Mouse (Mus musculus): Measurements from ENCODE around the gene Zfp580.
A peak's percentile ranks its signal among the peaks of the same experiment; 100 is the strongest.
"Not testable (repeated sequence)": the region's sequence is repeated elsewhere in the genome, so short reads cannot be mapped to it uniquely, and the experiment has no call there.

Gene Zfp580

DNA sequence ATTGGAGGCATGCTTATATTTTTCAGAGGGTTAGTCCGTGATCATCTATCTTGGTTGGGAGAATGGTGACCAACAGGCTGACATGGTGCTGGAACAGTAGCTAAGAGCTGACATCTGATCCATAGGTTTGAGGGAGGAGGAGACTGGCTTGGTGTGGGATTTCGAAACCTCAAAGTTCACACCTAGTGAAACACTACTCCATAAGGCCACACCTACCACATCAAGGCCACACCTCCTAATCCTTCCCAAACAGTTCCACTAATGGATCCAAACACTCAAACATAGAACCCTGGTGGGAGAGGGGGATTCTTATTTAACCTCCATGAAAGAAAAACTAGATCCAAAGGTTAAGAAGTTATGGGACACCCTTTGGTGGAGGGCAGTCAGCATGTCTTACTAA, 34.4 kb upstream of the Zfp580 start:
- Histone ChIP-seq H3K4me3 (replicated peaks; ENCODE audit: low read length) (no peak overlapping the region), H3K4me1 (replicated peaks; ENCODE audit: low read depth, low read length) (peaks cover 58% of the 10 kb centered on the region), H3K27me3 (ENCODE audit: insufficient read depth, low read length) (no peaks in the 10 kb centered on the region), H3K36me3 (ENCODE audit: insufficient read depth, low read length) (peaks cover 19% of the 10 kb centered on the region), H3K9me3 (ENCODE audit: low read length) (peaks cover 5% of the 10 kb centered on the region)
- no peak for TF ChIP-seq CTCF (conservative IDR thresholded peaks at IDR 0.05; ENCODE audit: low read length)

DNA sequence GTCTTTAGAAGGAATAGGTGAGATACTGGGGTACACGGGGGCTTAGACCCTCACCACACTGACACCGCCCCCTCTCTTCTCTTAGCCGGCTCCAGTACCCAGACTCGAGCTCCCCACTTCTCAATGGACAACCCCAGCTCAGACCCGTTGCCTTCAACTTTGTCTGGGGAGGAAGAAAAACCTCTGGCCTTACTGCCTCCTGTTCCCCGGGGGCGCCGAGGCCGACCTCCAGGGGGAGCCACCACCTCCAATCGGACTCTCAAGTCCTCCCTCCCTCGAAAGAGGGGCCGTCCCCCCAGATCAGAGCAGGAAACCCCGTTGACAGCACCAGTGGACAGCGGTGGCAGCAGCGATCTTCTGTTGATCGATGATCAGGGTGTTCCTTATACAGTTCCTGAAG, 34.0 kb upstream of the Zfp580 start:
- Histone ChIP-seq H3K27me3 (ENCODE audit: insufficient read depth, low read length) (no peaks in the 10 kb centered on the region), H3K36me3 (ENCODE audit: insufficient read depth, low read length) (peaks cover 19% of the 10 kb centered on the region), H3K4me3 (replicated peaks; ENCODE audit: low read length) (peak overlapping the region; percentile 69), H3K4me1 (replicated peaks; ENCODE audit: low read depth, low read length) (peaks cover 58% of the 10 kb centered on the region), H3K9me3 (ENCODE audit: low read length) (peaks cover 5% of the 10 kb centered on the region)
- TF ChIP-seq POU5F1 (IDR thresholded peaks at IDR 0.05; ENCODE audit: borderline replicate concordance, low read length) (no peak), CTCF (conservative IDR thresholded peaks at IDR 0.05; ENCODE audit: low read length) (peak; percentile 60), NANOG (IDR thresholded peaks at IDR 0.05; ENCODE audit: borderline replicate concordance, low read length) (no peak)

DNA sequence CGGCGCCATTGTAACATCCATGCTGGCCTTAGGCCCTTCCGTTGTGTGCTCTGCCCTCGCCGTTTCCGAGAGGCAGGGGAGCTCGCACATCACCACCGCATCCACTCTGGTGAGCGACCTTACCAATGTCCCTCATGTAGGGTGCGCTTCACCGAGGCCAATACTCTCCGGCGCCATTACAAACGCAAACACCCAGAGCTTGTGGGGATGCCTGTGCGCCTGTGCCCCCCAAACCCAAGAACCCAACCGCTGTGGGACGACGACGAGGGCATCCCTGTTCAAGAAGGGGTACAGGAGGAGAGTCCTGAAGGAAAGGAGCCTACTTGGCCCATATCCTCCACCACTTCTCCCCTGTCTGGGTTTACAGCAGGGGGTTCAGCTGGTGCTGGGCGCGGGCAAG, 33.4 kb upstream of the Zfp580 start:
- Histone ChIP-seq H3K36me3 (ENCODE audit: insufficient read depth, low read length) (peaks cover 21% of the 10 kb centered on the region), H3K27me3 (ENCODE audit: insufficient read depth, low read length) (no peaks in the 10 kb centered on the region), H3K9me3 (ENCODE audit: low read length) (peaks cover 5% of the 10 kb centered on the region), H3K4me1 (replicated peaks; ENCODE audit: low read depth, low read length) (peaks cover 56% of the 10 kb centered on the region), H3K4me3 (replicated peaks; ENCODE audit: low read length) (peak overlapping the region; percentile 69)
- TF ChIP-seq NANOG (IDR thresholded peaks at IDR 0.05; ENCODE audit: borderline replicate concordance, low read length) (no peak), CTCF (conservative IDR thresholded peaks at IDR 0.05; ENCODE audit: low read length) (no peak), POU5F1 (IDR thresholded peaks at IDR 0.05; ENCODE audit: borderline replicate concordance, low read length) (no peak)

DNA sequence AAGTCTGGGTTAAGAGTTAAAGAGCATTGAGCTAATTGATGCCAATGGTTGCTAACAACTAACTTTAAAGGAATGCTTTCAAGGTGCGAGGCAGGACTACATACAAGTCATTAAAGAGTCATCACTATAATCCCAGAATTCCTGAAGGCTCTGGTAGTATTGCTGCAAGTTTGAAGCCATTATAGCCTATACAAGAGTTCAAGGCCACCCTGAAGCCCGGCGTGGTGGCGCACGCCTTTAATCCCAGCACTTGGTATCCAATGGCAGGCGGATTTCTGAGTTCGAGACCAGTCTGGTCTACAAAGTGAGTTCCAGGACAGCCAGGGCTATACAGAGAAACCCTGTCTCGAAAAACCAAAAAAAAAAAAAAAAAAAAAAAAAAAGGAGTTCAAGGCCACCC, 31.8 kb upstream of the Zfp580 start:
- peaks cover 57% of the 10 kb centered on the region for H3K4me1 ChIP-seq (replicated peaks; ENCODE audit: low read depth, low read length)
- H3K36me3 ChIP-seq (ENCODE audit: insufficient read depth, low read length): peaks cover 37% of the 10 kb centered on the region
- H3K9me3 ChIP-seq (ENCODE audit: low read length); H3K27me3 ChIP-seq (ENCODE audit: insufficient read depth, low read length): not testable (repeated sequence)
- peak overlapping the region; percentile 95 for H3K4me3 ChIP-seq (replicated peaks; ENCODE audit: low read length)

DNA sequence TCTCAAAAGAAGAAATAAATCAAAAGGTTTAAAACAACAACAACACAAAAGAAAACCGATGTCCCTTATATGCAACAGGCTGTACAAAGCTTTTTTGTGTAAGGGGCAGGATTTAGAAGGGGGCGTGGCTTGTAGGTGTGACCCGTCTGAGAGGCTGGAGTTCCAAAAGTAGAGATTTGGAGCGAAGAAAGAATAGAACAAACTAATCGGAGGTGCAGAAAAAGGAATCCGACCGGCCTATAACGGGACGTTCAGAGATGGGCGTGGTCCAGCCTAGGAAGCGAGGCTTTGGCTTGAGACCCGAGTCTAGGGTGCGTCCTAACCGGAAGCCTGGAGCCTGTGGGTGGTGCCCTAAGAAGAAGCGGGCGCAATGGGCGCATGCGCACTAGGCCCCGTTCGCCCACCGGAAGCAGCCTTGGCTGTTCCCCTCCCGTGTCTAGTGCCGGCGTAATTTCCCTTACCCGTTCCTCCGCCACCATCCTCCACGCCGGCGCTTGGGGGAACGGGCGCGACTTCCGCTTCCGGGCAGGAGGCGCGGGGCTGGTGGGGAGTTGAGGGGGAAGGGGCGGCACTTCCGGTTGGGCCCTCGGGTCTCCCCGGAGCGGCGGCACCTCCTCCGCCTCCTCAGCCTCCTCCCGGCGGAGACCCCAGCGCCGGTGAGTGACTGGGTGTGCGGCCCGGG, 31.2 kb upstream of the Zfp580 start, which contains the start of the genes Zfp865 and Ccdc106:
TSS of gene Zfp865 (plus strand) at position 377 of the 682 bp plus-strand sequence.
TSS of gene Ccdc106 (plus strand) at position 554 of the 682 bp plus-strand sequence.
- Histone ChIP-seq H3K9me3 (ENCODE audit: low read length) (peaks cover 5% of the 10 kb centered on the region), H3K36me3 (ENCODE audit: insufficient read depth, low read length) (peaks cover 43% of the 10 kb centered on the region), H3K4me1 (replicated peaks; ENCODE audit: low read depth, low read length) (peaks cover 59% of the 10 kb centered on the region), H3K27me3 (ENCODE audit: insufficient read depth, low read length) (no peaks in the 10 kb centered on the region), H3K4me3 (replicated peaks; ENCODE audit: low read length) (peak within 1 kb of the TSS; percentile 95)
- TF ChIP-seq CTCF (conservative IDR thresholded peaks at IDR 0.05; ENCODE audit: low read length) (no peak), NANOG (IDR thresholded peaks at IDR 0.05; ENCODE audit: borderline replicate concordance, low read length) (no peak), POU5F1 (IDR thresholded peaks at IDR 0.05; ENCODE audit: borderline replicate concordance, low read length) (no peak)

DNA sequence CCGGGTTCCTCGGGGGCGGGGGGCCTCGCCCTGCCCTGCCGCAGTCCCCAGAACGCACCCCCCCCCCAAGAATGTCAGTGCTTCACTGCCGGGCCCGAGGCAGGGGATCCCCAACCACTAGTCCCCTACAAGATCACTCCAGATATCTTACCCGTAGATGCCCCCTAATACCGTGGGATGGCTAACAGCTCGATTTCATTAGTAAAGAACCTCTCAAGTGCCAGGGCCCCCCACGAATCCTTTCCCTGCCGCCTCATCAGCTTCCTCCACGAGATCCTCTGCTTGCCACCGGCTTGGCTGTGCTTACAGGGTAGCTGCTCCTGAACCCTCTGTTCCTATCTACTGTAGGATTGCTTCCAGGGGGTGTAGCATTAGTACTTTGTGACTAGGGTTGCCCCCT, 30.7 kb upstream of the Zfp580 start:
- H3K9me3 ChIP-seq (ENCODE audit: low read length): peaks cover 5% of the 10 kb centered on the region
- H3K4me1 ChIP-seq (replicated peaks; ENCODE audit: low read depth, low read length): peaks cover 58% of the 10 kb centered on the region
- H3K27me3 ChIP-seq (ENCODE audit: insufficient read depth, low read length): no peaks in the 10 kb centered on the region
- TF ChIP-seq POU5F1 (IDR thresholded peaks at IDR 0.05; ENCODE audit: borderline replicate concordance, low read length): no peak
- TF ChIP-seq NANOG (IDR thresholded peaks at IDR 0.05; ENCODE audit: borderline replicate concordance, low read length): no peak
- no peak for TF ChIP-seq CTCF (conservative IDR thresholded peaks at IDR 0.05; ENCODE audit: low read length)
- H3K36me3 ChIP-seq (ENCODE audit: insufficient read depth, low read length): peaks cover 48% of the 10 kb centered on the region
- peak overlapping the region; percentile 95 for H3K4me3 ChIP-seq (replicated peaks; ENCODE audit: low read length)

DNA sequence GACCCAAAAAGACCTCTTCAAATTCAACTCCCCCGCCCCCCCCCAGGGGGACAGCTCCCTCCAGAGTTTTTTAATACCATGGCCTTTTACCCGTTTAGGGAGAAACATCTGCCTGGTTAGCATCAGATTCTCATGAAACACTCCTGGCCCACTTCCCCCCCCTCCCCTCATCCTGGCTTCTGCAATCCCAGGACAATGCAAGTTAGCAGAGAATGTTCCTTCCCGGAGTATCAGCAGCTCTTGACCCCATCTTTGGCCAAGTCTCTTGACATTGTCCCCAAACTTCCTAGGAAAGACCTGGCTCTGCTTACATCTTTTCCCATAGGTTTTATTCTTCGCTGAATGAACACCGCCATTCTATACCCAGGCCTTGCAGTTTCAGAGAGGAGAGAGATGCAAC, 30.1 kb upstream of the Zfp580 start:
- H3K36me3 ChIP-seq (ENCODE audit: insufficient read depth, low read length): peaks cover 53% of the 10 kb centered on the region
- H3K4me3 ChIP-seq (replicated peaks; ENCODE audit: low read length): peak overlapping the region; percentile 95
- TF ChIP-seq POU5F1 (IDR thresholded peaks at IDR 0.05; ENCODE audit: borderline replicate concordance, low read length) (no peak), NANOG (IDR thresholded peaks at IDR 0.05; ENCODE audit: borderline replicate concordance, low read length) (no peak)
- peaks cover 53% of the 10 kb centered on the region for H3K4me1 ChIP-seq (replicated peaks; ENCODE audit: low read depth, low read length)
- H3K27me3 ChIP-seq (ENCODE audit: insufficient read depth, low read length): 0 out of 2 replicates have a peak, but pooled peaks cover 2% of the 10 kb centered on the region
- peaks cover 5% of the 10 kb centered on the region for H3K9me3 ChIP-seq (ENCODE audit: low read length)

DNA sequence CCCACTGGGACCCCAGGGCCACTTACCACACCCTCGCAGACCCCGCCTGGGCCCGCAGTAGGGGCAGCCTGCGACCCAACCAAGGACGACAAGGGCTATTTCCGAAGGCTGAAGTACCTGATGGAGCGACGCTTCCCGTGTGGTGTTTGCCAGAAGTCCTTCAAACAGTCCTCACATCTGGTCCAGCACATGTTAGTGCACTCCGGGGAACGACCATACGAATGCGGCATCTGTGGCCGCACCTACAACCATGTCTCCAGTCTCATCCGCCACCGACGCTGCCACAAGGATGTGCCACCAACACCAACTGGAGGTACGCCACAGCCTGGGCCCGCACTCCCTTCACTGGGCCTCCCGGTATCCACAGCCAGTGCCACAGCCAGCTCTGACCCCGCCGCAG, 21.8 kb upstream of the Zfp580 start:
- Histone ChIP-seq H3K9me3 (ENCODE audit: low read length) (no peaks in the 10 kb centered on the region), H3K4me3 (replicated peaks; ENCODE audit: low read length) (peak overlapping the region; percentile 79), H3K36me3 (ENCODE audit: insufficient read depth, low read length) (peaks cover 64% of the 10 kb centered on the region), H3K27me3 (ENCODE audit: insufficient read depth, low read length) (peaks cover 71% of the 10 kb centered on the region), H3K4me1 (replicated peaks; ENCODE audit: low read depth, low read length) (peaks cover 37% of the 10 kb centered on the region)
- no peak for TF ChIP-seq POU5F1 (IDR thresholded peaks at IDR 0.05; ENCODE audit: borderline replicate concordance, low read length)
- TF ChIP-seq CTCF (conservative IDR thresholded peaks at IDR 0.05; ENCODE audit: low read length): no peak
- TF ChIP-seq NANOG (IDR thresholded peaks at IDR 0.05; ENCODE audit: borderline replicate concordance, low read length): no peak

DNA sequence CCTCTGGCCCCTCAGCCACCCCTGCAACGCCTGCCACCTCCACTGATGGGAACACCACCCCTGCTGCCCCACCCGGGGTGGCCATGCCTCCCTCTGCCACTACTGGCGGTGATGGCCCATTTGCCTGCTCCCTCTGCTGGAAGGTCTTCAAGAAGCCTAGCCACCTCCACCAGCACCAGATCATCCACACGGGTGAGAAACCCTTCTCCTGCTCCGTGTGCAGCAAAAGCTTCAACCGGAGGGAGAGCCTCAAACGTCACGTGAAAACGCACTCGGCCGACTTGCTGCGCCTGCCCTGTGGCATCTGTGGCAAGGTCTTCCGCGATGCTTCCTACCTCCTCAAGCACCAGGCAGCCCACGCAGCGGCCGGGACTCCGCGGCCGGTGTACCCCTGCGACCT, 21.4 kb upstream of the Zfp580 start:
- peaks cover 75% of the 10 kb centered on the region for H3K27me3 ChIP-seq (ENCODE audit: insufficient read depth, low read length)
- no peaks in the 10 kb centered on the region for H3K9me3 ChIP-seq (ENCODE audit: low read length)
- H3K4me3 ChIP-seq (replicated peaks; ENCODE audit: low read length): peak overlapping the region; percentile 79
- peaks cover 35% of the 10 kb centered on the region for H3K4me1 ChIP-seq (replicated peaks; ENCODE audit: low read depth, low read length)
- H3K36me3 ChIP-seq (ENCODE audit: insufficient read depth, low read length): peaks cover 60% of the 10 kb centered on the region
- no peak for TF ChIP-seq POU5F1 (IDR thresholded peaks at IDR 0.05; ENCODE audit: borderline replicate concordance, low read length)

All from E14TG2a.4 (cell line).